Mouse (Mus musculus) MEL-GATA-1-ER (cell line): Measurements from ENCODE around the gene Pomt1.
A peak's percentile ranks its signal among the peaks of the same experiment; 100 is the strongest.

Experiments
- DNase-seq: peaks from one replicate; pipeline ENCODE4 v3.0.0-alpha.2; 2012; ENCODE audit warnings: low read depth; ENCODE audit errors: extremely low read depth

The Pomt1 gene

GRCm38 (mm10) chr2:32221577-32221976 is 14.8 kb upstream of the Pomt1 start:
- no peak for DNase-seq

GRCm38 (mm10) chr2:32222057-32222456 is 14.3 kb upstream of the Pomt1 start:
- DNase-seq = no peak

GRCm38 (mm10) chr2:32235433-32235832 is 957 bp upstream of the Pomt1 start:
- DNase-seq = no peak

- DNase-seq = peak; percentile 56
These were observed 534 bp downstream of the Pomt1 start for GRCm38 (mm10) chr2:32236760-32237487.

- DNase-seq = no peak
These were observed 1.2 kb downstream of the Pomt1 start for GRCm38 (mm10) chr2:32237571-32237970.

GRCm38 (mm10) chr2:32238708-32239435 is 2.5 kb downstream of the Pomt1 start:
- DNase-seq = peak; percentile 87

GRCm38 (mm10) chr2:32240591-32240990 is 4.2 kb downstream of the Pomt1 start:
- no peak for DNase-seq

- no peak for DNase-seq
These were observed 6.6 kb downstream of the Pomt1 start for GRCm38 (mm10) chr2:32242986-32243385.

- no peak for DNase-seq
These were observed 10.4 kb downstream of the Pomt1 start for GRCm38 (mm10) chr2:32246741-32247140.

GRCm38 (mm10) chr2:32248377-32249361 is 12.3 kb downstream of the Pomt1 start:
- no peak for DNase-seq

GRCm38 (mm10) chr2:32251791-32252527 is 15.6 kb downstream of the Pomt1 start:
- no peak for DNase-seq

- no peak for DNase-seq
These were observed 16.3 kb downstream of the Pomt1 start for GRCm38 (mm10) chr2:32252658-32253057.

GRCm38 (mm10) chr2:32253352-32253751 is 17.0 kb downstream of the Pomt1 start:
- DNase-seq = no peak

GRCm38 (mm10) chr2:32254563-32254962 is 18.2 kb downstream of the Pomt1 start:
- no peak for DNase-seq

- DNase-seq = no peak
These were observed 19.9 kb downstream of the Pomt1 start for GRCm38 (mm10) chr2:32256273-32256672.

- no peak for DNase-seq
These were observed 22.6 kb downstream of the Pomt1 start for GRCm38 (mm10) chr2:32258887-32259533.

GRCm38 (mm10) chr2:32259657-32260417 is 23.4 kb downstream of the Pomt1 start, which contains the start of gene Uck1:
TSS of gene Uck1 (minus strand) at chr2:32260159.
- DNase-seq = peak; percentile 85

GRCm38 (mm10) chr2:32260635-32261034 is 24.2 kb downstream of the Pomt1 start:
- peak; percentile 80 for DNase-seq

- DNase-seq = no peak
These were observed 39.4 kb downstream of the Pomt1 start for GRCm38 (mm10) chr2:32275823-32276222.

- DNase-seq = no peak
These were observed 45.9 kb downstream of the Pomt1 start for GRCm38 (mm10) chr2:32282289-32282688.
